Mouse (Mus musculus) left cerebral cortex, postnatal 36 days (tissue): ENCODE data around the gene Olfr935. TPM values are rescaled to one million over a fixed set of nuclear protein-coding genes. Genes with fewer than 3 reads are reported as not detected.

Experiments used
- DNase-seq, 2 experiments: peaks; one replicate each; pipeline ENCODE4 v3.0.0; 2021 to 2022; ENCODE audit warnings: low spot score in 2 of 2, mixed read lengths in 1 of 2
- intact Hi-C: fragments of 180-260 bp; cut with DNase I; formaldehyde crosslinking; loops from one replicate; pipeline ENCODE4 v1.15.1; 2025
- microRNA-seq: library from miRNA; unstranded; fragments of <30 nt; microRNA quantifications from one replicate; pipeline ENCODE4 v1.2.0, GENCODE M21; 2022
- total RNA-seq, 2 experiments: library from RNA; stranded (reverse); gene quantifications; 2 replicates each; pipeline ENCODE4 v1.2.3; 2021

Gene Olfr935
- total RNA-seq, result not detected

DNA sequence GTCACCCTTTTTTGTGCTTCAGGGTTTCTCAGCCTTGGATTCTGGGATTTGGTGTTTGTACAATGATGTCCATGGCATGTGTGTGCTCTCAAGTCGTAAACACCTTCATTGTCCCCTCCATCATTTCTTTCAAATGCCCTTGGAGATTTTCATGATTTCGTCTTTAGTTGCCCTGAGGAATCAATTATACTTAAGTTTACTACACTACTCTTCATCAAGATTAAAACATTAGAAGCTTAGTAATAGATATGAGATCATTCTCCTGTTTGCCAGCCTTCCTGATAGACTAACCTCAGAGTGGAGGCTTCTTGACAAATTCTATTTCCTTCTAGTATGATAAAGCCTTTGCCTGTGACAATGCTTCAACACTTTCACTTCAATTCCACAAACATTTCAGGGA lies at the start of gene Olfr935:
Olfr935 (minus strand) TSS at position 101 of the 400 bp plus-strand sequence.
- no peak for DNase-seq
- intact Hi-C loops, result no loop called here

GRCm38 (mm10) chr9:39023277-39023676 lies 23.8 kb upstream of the Olfr935 start, which contains the start of gene Olfr146:
Gene Olfr146, minus strand, starts transcription at chr9:39023377.
- intact Hi-C loops, result no loop called here
- DNase-seq, result no peak

DNA sequence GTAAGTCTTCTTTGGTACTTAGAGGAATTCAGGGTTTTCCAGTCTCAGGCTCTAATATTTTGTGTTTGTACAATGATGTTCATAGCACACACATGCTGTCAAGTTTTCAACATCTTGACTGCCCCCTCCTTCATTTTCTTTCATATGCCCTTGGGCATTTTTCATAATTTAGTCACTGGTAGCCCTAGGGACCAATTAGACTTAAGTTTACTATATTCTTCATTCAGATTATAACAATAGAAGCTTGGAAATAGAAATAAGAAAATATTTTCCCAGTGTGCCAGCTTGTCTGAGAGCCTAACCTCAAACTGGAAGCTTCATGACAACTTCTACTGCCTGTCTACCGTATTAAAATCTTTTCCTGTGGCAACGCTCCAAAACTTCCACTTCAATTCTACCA lies 11.3 kb downstream of the Olfr935 start, which contains the start of gene Olfr934:
Olfr934 (minus strand) TSS at position 101 of the 400 bp plus-strand sequence.
- intact Hi-C loops, result no loop called here
- DNase-seq, result no peak

DNA sequence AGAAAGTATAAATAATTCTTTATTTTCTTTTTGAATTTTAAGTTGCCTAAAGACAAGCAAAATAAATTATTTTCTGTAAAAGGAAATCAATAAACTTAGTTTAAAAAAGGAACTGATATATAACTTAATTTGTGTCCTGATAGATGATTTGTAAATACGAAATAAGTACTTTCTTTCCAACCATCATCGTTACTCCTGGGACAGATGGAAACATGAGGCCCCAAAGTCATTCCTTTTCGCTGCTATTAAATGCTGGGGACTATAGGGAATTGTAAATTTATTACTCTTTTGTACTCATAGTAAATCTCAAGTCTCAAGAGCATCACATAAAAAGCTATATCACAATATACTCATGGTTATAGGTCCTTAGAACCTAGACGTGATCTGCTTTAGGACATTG lies 27.5 kb downstream of the Olfr935 start, which contains the start of gene Olfr933:
Olfr933 (plus strand) TSS at position 301 of the 400 bp plus-strand sequence.
- intact Hi-C loops, result no loop called here

GRCm38 (mm10) chr9:38954124-38954416 lies 45.4 kb downstream of the Olfr935 start:
- DNase-seq, result no peak
- intact Hi-C loops, result no loop called here

More for the DNA sequence above, 27.5 kb downstream of the Olfr935 start, which contains the start of gene Olfr933:
- no peak for DNase-seq

DNA sequence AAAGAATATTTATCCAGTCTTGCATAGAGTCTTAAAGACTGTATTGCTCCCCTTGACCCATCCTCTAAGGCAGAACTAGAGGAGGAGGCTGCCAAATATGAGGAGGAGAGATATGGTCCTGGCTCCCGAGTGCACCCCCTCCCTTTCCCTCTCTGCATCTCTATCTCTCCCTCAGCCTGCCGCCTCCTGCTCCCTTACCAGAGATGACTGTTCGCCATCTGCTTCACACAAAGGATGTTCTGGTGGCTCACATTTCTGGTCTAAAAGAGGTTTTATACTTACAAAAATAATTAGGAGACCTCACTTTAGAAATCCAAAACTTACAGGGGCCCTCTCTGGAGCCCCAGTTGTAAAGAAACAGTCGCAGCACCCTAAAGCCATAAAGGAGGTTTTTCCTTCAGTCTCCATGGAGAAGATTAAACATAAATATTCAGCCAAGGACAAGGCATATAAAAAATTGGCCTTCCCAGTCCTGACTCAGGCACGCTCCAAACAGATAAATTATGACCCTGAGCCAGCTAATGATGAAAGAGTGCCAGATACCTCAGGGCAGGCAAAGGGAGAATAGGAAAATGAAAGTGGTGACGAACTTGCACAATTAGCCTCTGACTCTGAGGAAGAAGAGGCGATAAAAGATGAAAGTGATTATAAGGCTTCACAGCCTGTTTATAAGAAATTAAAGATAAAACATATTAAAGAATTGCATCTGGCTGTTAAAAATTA lies 45.9 kb downstream of the Olfr935 start:
- intact Hi-C loops, result no loop called here
- DNase-seq, result peak; percentile 23 to 27

Small RNA genes within 50 kb of the gene (microRNA-seq; reads per million reads assigned to microRNA genes)
- not detected for gene Gm25529

Other genes starting within 250 kb of the Olfr935 start
- gene Olfr920, start 247.4 kb downstream of the Olfr935 start, total RNA-seq, result under 1 TPM in 1 of 2 experiments, not detected in 1; 0.11 TPM
- not detected for gene Olfr921, start 226.6 kb downstream of the Olfr935 start, total RNA-seq
- gene Olfr922, start 185.1 kb downstream of the Olfr935 start, total RNA-seq, result not detected
- gene Olfr923, start 173.1 kb downstream of the Olfr935 start, total RNA-seq, result not detected
- not detected for gene Olfr924, start 155.2 kb downstream of the Olfr935 start, total RNA-seq
- gene Olfr26, start 144.6 kb downstream of the Olfr935 start, total RNA-seq, result not detected
- not detected for gene Olfr926, start 122.6 kb downstream of the Olfr935 start, total RNA-seq
- not detected for gene Olfr930, start 69.9 kb downstream of the Olfr935 start, total RNA-seq
- not detected for gene Olfr933, start 27.4 kb downstream of the Olfr935 start, total RNA-seq
- not detected for gene Olfr934, start 11.4 kb downstream of the Olfr935 start, total RNA-seq
- gene Olfr146, start 23.7 kb upstream of the Olfr935 start, total RNA-seq, result not detected
- not detected for gene Olfr937, start 65.3 kb upstream of the Olfr935 start, total RNA-seq
- not detected for gene Olfr938, start 79.2 kb upstream of the Olfr935 start, total RNA-seq
- gene Olfr27, start 128.4 kb upstream of the Olfr935 start, total RNA-seq, result not detected
- not detected for gene Olfr943, start 166.6 kb upstream of the Olfr935 start, total RNA-seq
- not detected for gene Olfr944, start 202.2 kb upstream of the Olfr935 start, total RNA-seq